Mouse (Mus musculus): ENCODE results near the gene Nol11.
A peak's percentile ranks its signal among the peaks of the same experiment; 100 is the strongest.

Nol11 gene

GRCm38 (mm10) chr11:107188565-107189552 lies at the start of gene Nol11:
Nol11 (minus strand) TSS chr11:107189381.
- peak; percentile 99 for DNase-seq

DNA sequence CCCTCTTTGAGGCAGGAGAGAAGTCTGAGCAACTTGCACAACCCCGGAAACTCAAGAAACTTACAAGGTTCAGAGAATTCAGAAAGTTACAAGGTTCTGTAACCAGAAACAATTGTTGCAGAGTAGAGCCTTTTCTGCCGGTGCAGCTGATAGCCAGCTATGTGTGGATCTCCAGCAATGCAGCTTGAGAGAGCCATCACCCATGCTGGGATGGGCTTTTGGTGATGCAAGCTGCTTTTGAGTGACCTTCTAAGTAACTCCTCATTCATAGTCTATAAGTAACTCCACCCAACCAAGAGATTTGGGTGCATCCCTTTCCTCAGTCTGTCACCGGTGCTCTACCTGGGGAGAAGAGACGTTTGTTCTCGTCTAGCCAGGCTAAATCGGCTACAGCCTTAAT lies 49.3 kb upstream of the Nol11 start:
- no peak for DNase-seq

- DNase-seq = no peak
These were observed 48.4 kb upstream of the Nol11 start for GRCm38 (mm10) chr11:107237532-107237931.

DNA sequence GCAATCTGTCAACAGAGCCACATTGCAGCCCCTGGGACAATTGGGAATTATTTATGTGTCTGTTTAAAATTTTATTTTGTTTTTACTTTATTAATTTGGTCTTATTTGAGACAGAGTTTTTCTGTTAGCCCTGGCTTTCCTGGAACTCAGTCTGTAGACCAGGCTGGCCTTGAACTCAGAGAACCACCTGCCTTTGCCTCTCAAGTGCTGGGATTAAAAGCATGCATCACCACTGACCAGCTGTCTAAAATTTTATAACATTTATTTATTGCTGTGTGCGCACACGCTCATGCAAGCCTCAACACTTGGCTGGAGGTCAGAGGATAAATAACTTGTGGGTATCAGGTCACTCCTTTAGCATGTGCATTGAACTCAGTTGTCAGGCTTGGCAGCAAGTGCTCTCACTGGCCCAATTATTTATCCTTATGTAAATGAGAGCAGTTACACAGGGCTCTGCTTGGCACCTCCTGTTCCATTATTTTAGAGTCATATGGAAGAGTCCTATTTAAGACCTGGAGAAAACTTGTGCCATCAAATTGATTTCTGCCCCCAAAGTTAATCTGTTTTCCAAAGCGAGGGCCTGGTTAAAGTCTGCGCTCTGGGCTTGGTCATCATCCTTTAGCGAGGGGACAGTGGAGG lies 44.2 kb upstream of the Nol11 start:
- no peak for DNase-seq

DNA sequence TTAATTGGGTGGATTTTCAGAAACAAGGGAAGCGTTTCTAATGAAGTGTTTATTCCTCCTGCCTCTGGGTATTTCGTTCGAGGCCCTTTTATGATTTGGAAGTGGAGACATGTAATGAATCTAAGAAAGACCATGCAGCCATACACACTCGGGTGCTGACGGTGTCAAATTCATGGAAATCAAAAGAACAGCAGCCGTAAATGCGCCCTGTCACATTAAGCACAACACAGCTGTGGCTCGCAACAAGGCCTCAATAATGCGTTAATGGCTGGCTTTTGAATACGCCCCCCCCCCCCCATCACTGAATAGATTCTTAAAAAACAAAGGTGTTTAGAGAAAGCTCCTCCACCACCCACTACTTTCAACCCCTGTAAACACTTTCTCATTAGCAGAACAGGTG lies 40.9 kb upstream of the Nol11 start:
- DNase-seq = no peak

DNA sequence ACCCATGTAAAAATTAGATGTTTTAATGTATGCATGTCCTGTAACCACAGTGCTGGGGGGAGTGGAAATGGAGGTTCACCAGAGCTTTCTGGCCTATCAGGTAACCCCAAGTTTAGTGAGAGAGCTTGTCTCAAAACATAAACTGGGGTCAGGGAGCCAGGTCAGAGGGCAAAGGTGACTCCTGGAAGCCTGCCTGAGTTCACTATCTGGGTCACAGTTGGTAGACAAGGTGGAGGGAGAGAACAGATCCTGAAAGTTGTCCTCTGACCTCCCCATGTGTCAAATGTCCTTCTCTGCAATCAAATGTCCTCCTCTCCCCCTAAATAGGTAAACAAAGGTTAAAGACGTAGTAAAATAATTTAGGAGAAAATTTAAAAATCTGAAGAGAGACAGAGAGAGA lies 37.2 kb upstream of the Nol11 start:
- no peak for DNase-seq

- no peak for DNase-seq
These were observed 36.8 kb upstream of the Nol11 start for GRCm38 (mm10) chr11:107226013-107226412.

DNA sequence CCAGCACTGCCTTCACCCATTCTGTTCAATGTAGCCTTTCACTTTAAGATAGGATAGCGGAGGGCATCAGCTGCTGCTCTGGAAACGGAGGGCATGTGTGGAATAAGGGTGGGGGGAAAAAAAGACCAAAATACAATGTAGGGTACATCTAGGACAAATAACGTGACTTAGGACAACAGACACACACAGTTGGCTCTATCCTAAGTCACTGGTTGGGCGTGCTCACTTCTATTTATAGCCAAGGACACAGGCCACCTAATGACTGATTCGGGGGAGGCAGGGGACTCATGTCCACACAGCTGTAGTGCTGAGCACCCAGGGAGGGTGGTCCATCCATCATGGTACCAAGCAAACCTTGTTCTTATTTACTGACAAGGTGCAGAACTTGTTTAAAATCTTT lies 36.1 kb upstream of the Nol11 start:
- no peak for DNase-seq

- DNase-seq = no peak
These were observed 34.6 kb upstream of the Nol11 start for GRCm38 (mm10) chr11:107223667-107224214.

DNA sequence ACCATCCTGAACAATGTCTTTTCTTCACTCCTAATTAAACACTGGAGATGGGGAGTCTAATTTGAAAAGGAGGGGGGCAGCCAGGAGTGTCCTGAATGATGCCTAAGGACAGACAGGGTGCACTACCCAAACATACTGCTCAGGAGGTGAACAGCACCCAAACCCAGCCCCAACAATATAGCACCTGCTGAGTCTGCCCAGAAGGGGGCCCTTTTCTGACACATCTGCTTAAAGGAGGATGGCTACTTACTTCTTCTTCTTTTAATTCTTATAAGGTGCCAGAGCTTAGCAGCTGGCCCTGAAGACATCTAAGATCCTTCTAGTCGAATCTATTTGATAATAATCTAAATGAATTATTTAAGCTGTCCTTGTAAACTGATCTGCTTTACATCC lies 34.0 kb upstream of the Nol11 start:
- DNase-seq = no peak

- no peak for DNase-seq
These were observed 33.5 kb upstream of the Nol11 start for GRCm38 (mm10) chr11:107222531-107223168.

GRCm38 (mm10) chr11:107215111-107215510 lies 25.9 kb upstream of the Nol11 start:
- DNase-seq = no peak

DNA sequence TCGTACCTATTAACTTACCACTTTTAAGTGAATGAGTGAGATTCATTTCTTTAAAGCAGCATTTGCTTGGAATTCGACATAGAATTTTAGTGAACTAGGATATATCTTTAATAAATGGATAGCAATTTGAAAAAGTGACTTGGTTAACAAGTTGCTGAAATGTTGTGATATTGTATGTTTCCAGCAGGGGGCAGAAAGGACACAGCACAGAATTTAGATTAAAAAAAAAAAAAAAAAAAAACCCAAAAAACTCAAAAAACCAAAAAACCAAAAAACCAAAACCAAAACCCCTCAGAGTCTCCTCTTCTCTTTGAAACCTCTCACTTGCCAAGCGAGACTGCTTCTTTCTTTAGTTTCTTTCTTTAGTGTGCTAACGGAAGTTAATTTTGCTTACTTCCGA lies 24.6 kb upstream of the Nol11 start:
- DNase-seq = no peak

GRCm38 (mm10) chr11:107209818-107210217 lies 20.6 kb upstream of the Nol11 start:
- no peak for DNase-seq

DNA sequence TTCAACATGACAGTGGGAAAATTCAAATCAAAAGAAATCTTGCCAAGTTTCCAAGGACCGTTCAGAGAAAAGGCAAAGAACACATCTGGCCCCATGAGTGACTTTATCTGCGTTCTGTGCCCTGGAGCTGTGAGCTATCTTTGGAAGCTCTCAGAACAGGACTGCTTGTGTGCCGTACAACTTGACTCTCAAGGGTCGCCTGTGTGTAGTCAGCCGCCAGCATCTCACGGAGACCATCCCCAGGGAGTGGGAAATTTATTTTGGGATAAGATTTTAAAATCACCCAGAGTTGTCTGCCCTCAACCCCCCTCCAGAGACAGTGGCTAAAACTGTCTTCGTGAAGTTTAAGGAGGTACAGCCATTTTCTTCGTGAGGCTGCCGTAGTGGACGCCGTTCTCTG lies 12.6 kb upstream of the Nol11 start:
- no peak for DNase-seq

GRCm38 (mm10) chr11:107199281-107199680 lies 10.1 kb upstream of the Nol11 start:
- DNase-seq = no peak

- no peak for DNase-seq
These were observed 6.2 kb upstream of the Nol11 start for GRCm38 (mm10) chr11:107195334-107195733.

- DNase-seq = no peak
These were observed 1.2 kb upstream of the Nol11 start for GRCm38 (mm10) chr11:107190376-107190775.

DNA sequence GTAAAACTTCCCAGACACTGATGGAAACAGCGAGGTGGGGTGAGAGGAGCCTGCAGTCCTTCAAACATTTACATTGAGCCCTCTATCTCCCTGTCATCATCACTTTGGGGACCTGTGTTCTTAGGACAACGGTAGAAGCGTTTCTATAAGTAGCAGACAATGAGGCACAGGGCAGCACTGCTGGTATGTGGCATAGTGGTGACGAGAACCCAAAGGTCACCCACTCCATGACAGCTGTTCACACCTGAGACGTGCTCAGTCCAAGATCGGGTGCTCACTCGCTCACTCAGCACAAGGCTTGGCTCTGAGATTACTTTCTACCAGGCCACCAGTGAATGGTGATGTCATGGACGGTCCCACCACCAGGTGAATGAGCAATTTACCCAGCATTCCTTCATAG lies 5.4 kb downstream of the Nol11 start:
- DNase-seq = no peak

DNA sequence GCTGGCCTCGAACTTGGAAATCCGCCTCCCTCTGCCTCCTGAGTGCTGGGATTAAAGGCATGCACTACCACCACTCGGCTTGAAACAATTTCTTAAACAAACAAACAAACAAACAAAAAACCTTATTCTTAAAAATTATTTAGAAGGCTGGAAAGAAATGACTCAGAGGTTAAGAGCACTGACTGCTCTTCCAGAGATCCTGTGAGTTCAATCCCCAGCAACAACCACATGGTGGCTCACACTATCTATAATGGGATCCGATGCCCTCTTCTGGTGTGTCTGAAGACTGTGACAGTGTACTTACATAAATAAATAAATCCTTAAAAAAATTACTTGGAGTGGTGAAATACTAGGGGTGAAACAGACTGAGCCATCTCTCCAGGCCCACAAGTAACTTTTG lies 28.0 kb downstream of the Nol11 start:
- DNase-seq = no peak

- DNase-seq = no peak
These were observed 30.1 kb downstream of the Nol11 start for GRCm38 (mm10) chr11:107159034-107159433.

- DNase-seq = no peak
These were observed 32.1 kb downstream of the Nol11 start for GRCm38 (mm10) chr11:107156977-107157642.

DNA sequence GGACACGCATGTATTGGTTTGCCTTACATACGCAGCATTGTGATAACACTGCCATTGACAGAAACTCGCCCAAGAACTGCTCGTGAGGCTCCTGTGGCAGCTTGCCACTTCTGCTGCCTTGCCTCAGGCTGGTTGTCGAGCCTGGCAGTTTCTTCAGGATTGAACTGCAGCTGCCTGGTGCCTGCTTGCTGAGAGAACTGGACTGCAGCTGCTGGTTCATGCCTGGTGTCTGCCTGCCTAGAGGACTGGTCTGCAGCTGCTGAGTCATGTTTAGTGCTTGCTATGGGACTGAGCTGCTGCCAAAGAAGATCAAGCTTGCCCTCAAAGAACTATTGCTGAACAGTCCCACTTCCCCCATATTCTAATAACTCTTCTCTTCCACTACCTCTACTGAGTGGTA lies 33.9 kb downstream of the Nol11 start:
- DNase-seq = no peak

Measured in kidney, adult 11 months (tissue).